Mouse (Mus musculus) stomach, postnatal 0 days (tissue): Measurements from ENCODE around the gene Zfp358.

Experiments
- CTCF ChIP-seq: IDR thresholded peaks from 2 replicates; pipeline ENCODE4 v1.5.1; 2016; ENCODE audit warnings: antibody characterized with exemption, low read depth, mild to moderate bottlenecking, moderate library complexity
- EP300 ChIP-seq: optimal IDR thresholded peaks from 2 replicates; pipeline ENCODE3; 2016; ENCODE audit warnings: antibody characterized with exemption

DNA sequence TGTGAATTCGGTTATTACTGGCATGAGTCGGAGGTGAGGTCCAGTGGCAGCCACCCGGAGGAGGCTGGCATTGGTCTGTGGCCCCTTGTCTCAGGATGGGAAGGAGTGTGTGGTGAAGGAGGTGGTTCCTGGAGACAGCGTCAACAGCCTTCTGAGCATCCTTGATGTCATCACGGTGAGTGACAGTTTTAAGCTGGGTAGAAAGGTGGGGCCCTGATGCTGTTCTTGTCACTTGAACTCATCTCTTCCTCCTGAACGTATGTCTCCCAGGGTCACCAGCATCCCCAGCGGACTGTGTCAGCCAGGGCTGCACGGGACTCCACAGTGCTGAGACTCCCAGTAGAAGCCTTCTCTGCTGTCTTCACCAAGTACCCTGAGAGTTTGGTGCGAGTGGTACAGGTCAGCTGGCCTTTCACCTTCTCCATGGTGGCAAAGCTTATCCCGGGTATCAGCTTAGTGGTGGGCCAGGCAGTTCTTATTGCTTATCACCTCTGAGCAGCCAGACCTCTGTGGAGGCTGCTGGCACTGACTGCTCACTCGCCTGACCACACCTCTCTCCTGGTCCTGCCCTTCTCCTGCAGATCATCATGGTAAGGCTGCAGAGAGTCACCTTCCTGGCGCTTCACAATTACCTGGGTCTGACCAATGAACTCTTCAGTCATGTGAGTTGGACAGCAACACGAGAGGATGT lies 29.2 kb downstream of the Zfp358 start:
- no peak for TF ChIP-seq EP300
- TF ChIP-seq CTCF: no peak
